Mouse (Mus musculus) liver, adult 2 months (tissue): ENCODE results near the gene Acvr1b.

ENCODE experiments used
- CTCF ChIP-seq: fragments of 200-500 bp; IDR thresholded peaks from 2 replicates; pipeline ENCODE4 v1.5.1; 2011; ENCODE audit warnings: low read depth, low read length, control low read depth
- POLR2A ChIP-seq: fragments of 200-500 bp; IDR thresholded peaks from 2 replicates; pipeline ENCODE4 v1.6.1; 2011; ENCODE audit warnings: low read length, control low read depth; ENCODE audit not compliant: insufficient read depth; ENCODE audit errors: extremely low read depth

GRCm38 (mm10) chr15:101135405-101135804 is 38.5 kb upstream of the Acvr1b start:
- TF ChIP-seq CTCF (no peak), POLR2A (no peak)
